Mouse (Mus musculus) kidney, postnatal 36 days (tissue): ENCODE results near the gene Cel.

Source experiments
- DNase-seq, 2 experiments: peaks; one replicate each; pipeline ENCODE4 v3.0.0; 2021 to 2022; ENCODE audit warnings: mixed read lengths in 2 of 2

Gene Cel

GRCm38 (mm10) chr2:28536766-28537633, 26.2 kb downstream of the Cel start:
- DNase-seq: no peak

GRCm38 (mm10) chr2:28536166-28536565, 27.0 kb downstream of the Cel start:
- DNase-seq: no peak

GRCm38 (mm10) chr2:28535650-28536049, 27.6 kb downstream of the Cel start:
- DNase-seq: no peak

GRCm38 (mm10) chr2:28535263-28535540, 28.0 kb downstream of the Cel start:
- no peak for DNase-seq

GRCm38 (mm10) chr2:28534436-28535262, 28.6 kb downstream of the Cel start:
- DNase-seq: peak; percentile 65 to 73

GRCm38 (mm10) chr2:28533901-28534435, 29.2 kb downstream of the Cel start:
- no peak for DNase-seq

- DNase-seq: peak; percentile 91 to 93
Observed at GRCm38 (mm10) chr2:28532938-28533771, 30.0 kb downstream of the Cel start.

- DNase-seq: no peak
Observed at GRCm38 (mm10) chr2:28530311-28530710, 32.9 kb downstream of the Cel start.

GRCm38 (mm10) chr2:28529856-28530255, 33.3 kb downstream of the Cel start:
- no peak for DNase-seq

- no peak for DNase-seq
Observed at GRCm38 (mm10) chr2:28528354-28528730, 34.9 kb downstream of the Cel start.

- DNase-seq: no peak
Observed at GRCm38 (mm10) chr2:28527436-28528353, 35.5 kb downstream of the Cel start.

GRCm38 (mm10) chr2:28525943-28526876, 37.0 kb downstream of the Cel start:
- no peak for DNase-seq

GRCm38 (mm10) chr2:28525219-28525942, 37.8 kb downstream of the Cel start:
- peak; percentile 77 to 82 for DNase-seq

- DNase-seq: no peak
Observed at GRCm38 (mm10) chr2:28524406-28524805, 38.8 kb downstream of the Cel start.

- DNase-seq: peak; percentile 94 to 95
Observed at GRCm38 (mm10) chr2:28523643-28524117, 39.5 kb downstream of the Cel start.

GRCm38 (mm10) chr2:28522166-28522565, 41.0 kb downstream of the Cel start:
- peak; percentile 85 to 86 for DNase-seq

GRCm38 (mm10) chr2:28521571-28522151, 41.5 kb downstream of the Cel start:
- DNase-seq: peak in 1 of 2 experiments; percentile 51

GRCm38 (mm10) chr2:28520581-28520980, 42.6 kb downstream of the Cel start:
- DNase-seq: no peak

- DNase-seq: no peak
Observed at GRCm38 (mm10) chr2:28518231-28518630, 45.0 kb downstream of the Cel start.
